Mouse (Mus musculus) liver (tissue): Measurements from ENCODE around the gene Pde1b.

ENCODE experiments used
- DNase-seq: peaks from one replicate; pipeline ENCODE4 v3.0.0-alpha.2; 2020; ENCODE audit warnings: mixed read lengths

Pde1b gene

DNA sequence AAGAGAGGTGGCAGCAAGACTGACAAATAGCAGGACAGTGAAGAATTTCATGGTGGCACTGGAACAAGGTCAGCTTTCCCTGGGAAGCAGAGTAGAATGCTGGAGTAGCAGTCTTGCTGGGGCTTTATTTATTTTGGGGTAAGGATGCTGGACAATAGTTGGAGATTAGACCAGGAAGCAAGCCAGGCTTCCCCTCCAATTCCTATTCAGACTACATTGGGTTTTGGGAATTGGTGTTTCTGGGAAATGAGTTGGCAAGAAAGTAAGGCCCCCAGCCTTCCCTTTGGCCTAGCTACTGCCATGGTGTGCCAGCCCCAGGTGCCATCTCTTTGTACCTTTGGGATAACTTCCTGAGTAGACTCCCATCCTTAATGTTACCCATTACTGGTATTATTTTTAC, 62.1 kb downstream of the Pde1b start, which contains the start of gene Glycam1:
Gene Glycam1, minus strand, starts transcription at position 101 of the 400 bp plus-strand sequence.
- no peak for DNase-seq
